Mouse (Mus musculus): Measurements from ENCODE around the gene Cuedc2. TPM values are rescaled to one million over a fixed set of nuclear protein-coding genes. Genes with fewer than 3 reads are reported as not detected.
A peak's percentile ranks its signal among the peaks of the same experiment; 100 is the strongest.

The Cuedc2 gene
- total and polyA plus RNA-seq, 2 experiments from 2014 or later: 134 to 326 TPM

- no peak for TF ChIP-seq CTCF (IDR thresholded peaks at IDR 0.05; ENCODE audit: low read depth)
- WGBS: 90% methylated on average over 14 of the region's 14 CpGs
- Histone ChIP-seq H3K9ac (replicated peaks; ENCODE audit: low read length) (no peak overlapping the region), H3K27ac (no peak overlapping the region), H3K4me1 (ENCODE audit: insufficient read depth, low read length) (peaks cover 11% of the 10 kb centered on the region), H3K4me3 (ENCODE audit: low read length) (no peak overlapping the region), H3K9me3 (ENCODE audit: low read length) (no peaks in the 10 kb centered on the region), H3K4me2 (ENCODE audit: low read depth, low read length) (no peak overlapping the region), H3K27me3 (ENCODE audit: insufficient read depth, low read length) (no peaks in the 10 kb centered on the region), H3K36me3 (ENCODE audit: insufficient read depth, low read length) (peaks cover 12% of the 10 kb centered on the region; the same call in 1 of the 2 replicates)
- DNase-seq (ENCODE audit: low spot score): no peak
- ATAC-seq: no peak
Measured at GRCm38 (mm10) chr19:46331326-46331725, 7.2 kb downstream of the Cuedc2 start.

GRCm38 (mm10) chr19:46330696-46331095 lies 7.8 kb downstream of the Cuedc2 start:
- H3K4me1 ChIP-seq (ENCODE audit: insufficient read depth, low read length): peaks cover 11% of the 10 kb centered on the region
- DNase-seq (ENCODE audit: low spot score): no peak
- no peak for TF ChIP-seq CTCF (IDR thresholded peaks at IDR 0.05; ENCODE audit: low read depth)
- no peaks in the 10 kb centered on the region for H3K9me3 ChIP-seq (ENCODE audit: low read length)
- no peak for ATAC-seq
- H3K36me3 ChIP-seq (ENCODE audit: insufficient read depth, low read length): peaks cover 12% of the 10 kb centered on the region; the same call in 1 of the 2 replicates
- H3K4me3 ChIP-seq (ENCODE audit: low read length): no peak overlapping the region
- 95% methylated on average over 12 of the region's 12 CpGs for WGBS
- H3K27me3 ChIP-seq (ENCODE audit: insufficient read depth, low read length): no peaks in the 10 kb centered on the region
- no peak overlapping the region for H3K27ac ChIP-seq
- no peak overlapping the region for H3K4me2 ChIP-seq (ENCODE audit: low read depth, low read length)
- no peak overlapping the region for H3K9ac ChIP-seq (replicated peaks; ENCODE audit: low read length)

GRCm38 (mm10) chr19:46329951-46330350 lies 8.6 kb downstream of the Cuedc2 start:
- Histone ChIP-seq H3K36me3 (ENCODE audit: insufficient read depth, low read length) (peaks cover 12% of the 10 kb centered on the region; the same call in 1 of the 2 replicates), H3K4me3 (ENCODE audit: low read length) (peak overlapping the region; percentile 59; the same call in 1 of the 2 replicates), H3K27me3 (ENCODE audit: insufficient read depth, low read length) (no peaks in the 10 kb centered on the region), H3K27ac (no peak overlapping the region), H3K9me3 (ENCODE audit: low read length) (no peaks in the 10 kb centered on the region), H3K9ac (replicated peaks; ENCODE audit: low read length) (no peak overlapping the region), H3K4me1 (ENCODE audit: insufficient read depth, low read length) (peaks cover 11% of the 10 kb centered on the region), H3K4me2 (ENCODE audit: low read depth, low read length) (peak overlapping the region; percentile 91)
- WGBS: 8% methylated on average over 16 of the region's 16 CpGs
- ATAC-seq (peak; percentile 30; the same call in 1 of the 2 replicates), DNase-seq (ENCODE audit: low spot score) (peak; percentile 88)
- TF ChIP-seq CTCF (IDR thresholded peaks at IDR 0.05; ENCODE audit: low read depth): peak; percentile 92

GRCm38 (mm10) chr19:46329031-46329641 lies 9.4 kb downstream of the Cuedc2 start:
- TF ChIP-seq CTCF (IDR thresholded peaks at IDR 0.05; ENCODE audit: low read depth): no peak
- Histone ChIP-seq H3K4me3 (ENCODE audit: low read length) (peak overlapping the region; percentile 59), H3K9me3 (ENCODE audit: low read length) (no peaks in the 10 kb centered on the region), H3K36me3 (ENCODE audit: insufficient read depth, low read length) (peaks cover 12% of the 10 kb centered on the region; the same call in 1 of the 2 replicates), H3K4me2 (ENCODE audit: low read depth, low read length) (peak overlapping the region; percentile 91), H3K27ac (peak overlapping the region; percentile 95), H3K9ac (replicated peaks; ENCODE audit: low read length) (peak overlapping the region; percentile 59), H3K27me3 (ENCODE audit: insufficient read depth, low read length) (no peaks in the 10 kb centered on the region), H3K4me1 (ENCODE audit: insufficient read depth, low read length) (peaks cover 11% of the 10 kb centered on the region)
- 2% methylated on average over 54 of the region's 54 CpGs for WGBS
- DNase-seq (ENCODE audit: low spot score): peak; percentile 40
- ATAC-seq: 0 out of 2 replicates have a peak, but pooled peaks have one; percentile 1

GRCm38 (mm10) chr19:46328081-46329030 lies 10.1 kb downstream of the Cuedc2 start, which contains the start of gene Fbxl15:
TSS of gene Fbxl15 (plus strand) at chr19:46328184.
- Histone ChIP-seq H3K27me3 (ENCODE audit: insufficient read depth, low read length) (no peaks in the 10 kb centered on the region), H3K36me3 (ENCODE audit: insufficient read depth, low read length) (peaks cover 12% of the 10 kb centered on the region; the same call in 1 of the 2 replicates), H3K4me3 (ENCODE audit: low read length) (peak within 1 kb of the TSS; percentile 59), H3K4me1 (ENCODE audit: insufficient read depth, low read length) (peaks cover 11% of the 10 kb centered on the region), H3K9ac (replicated peaks; ENCODE audit: low read length) (peak within 1 kb of the TSS; percentile 59), H3K27ac (peak within 1 kb of the TSS; percentile 95), H3K4me2 (ENCODE audit: low read depth, low read length) (peak within 1 kb of the TSS; percentile 91), H3K9me3 (ENCODE audit: low read length) (no peaks in the 10 kb centered on the region)
- WGBS: 1% methylated on average over 81 of the region's 81 CpGs
- DNase-seq (ENCODE audit: low spot score) (peak; percentile 98), ATAC-seq (peak; percentile 91)
- TF ChIP-seq CTCF (IDR thresholded peaks at IDR 0.05; ENCODE audit: low read depth): no peak

DNA sequence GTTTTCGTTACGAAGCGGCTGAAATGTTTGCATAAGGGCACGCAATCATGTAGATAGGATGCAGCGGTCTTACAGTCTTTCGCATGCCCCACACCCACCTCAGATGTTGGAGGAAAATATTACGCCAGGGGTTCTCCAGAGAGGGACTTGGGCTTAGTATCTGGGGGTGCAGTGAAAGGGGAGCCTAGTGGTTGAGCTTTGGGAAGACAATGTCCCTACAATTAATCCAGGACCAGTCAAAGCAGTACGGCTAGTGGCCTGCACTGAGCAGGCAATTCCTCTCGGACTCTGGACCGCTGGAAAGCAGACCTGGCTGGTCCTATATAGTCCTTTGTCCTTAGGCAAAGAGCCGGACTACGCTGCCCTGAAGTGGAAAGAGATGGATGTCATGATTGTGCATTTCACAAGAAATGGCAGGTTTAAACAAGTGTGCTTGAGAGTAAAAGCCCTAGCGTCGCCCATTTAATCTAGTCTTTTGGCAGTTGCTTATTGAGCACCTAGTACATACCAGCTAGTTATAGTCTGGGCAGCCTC lies 10.9 kb downstream of the Cuedc2 start:
- no peaks in the 10 kb centered on the region for H3K27me3 ChIP-seq (ENCODE audit: insufficient read depth, low read length)
- 24% methylated on average over 14 of the region's 14 CpGs for WGBS
- peaks cover 12% of the 10 kb centered on the region; the same call in 1 of the 2 replicates for H3K36me3 ChIP-seq (ENCODE audit: insufficient read depth, low read length)
- peak overlapping the region; percentile 95 for H3K27ac ChIP-seq
- DNase-seq (ENCODE audit: low spot score) (no peak), ATAC-seq (no peak)
- peak overlapping the region; percentile 91 for H3K4me2 ChIP-seq (ENCODE audit: low read depth, low read length)
- no peaks in the 10 kb centered on the region for H3K9me3 ChIP-seq (ENCODE audit: low read length)
- H3K9ac ChIP-seq (replicated peaks; ENCODE audit: low read length): peak overlapping the region; percentile 59
- TF ChIP-seq CTCF (IDR thresholded peaks at IDR 0.05; ENCODE audit: low read depth): no peak
- H3K4me3 ChIP-seq (ENCODE audit: low read length): peak overlapping the region; percentile 59
- peaks cover 11% of the 10 kb centered on the region for H3K4me1 ChIP-seq (ENCODE audit: insufficient read depth, low read length)
